Mouse (Mus musculus) cortical plate, adult 2 months (tissue): ENCODE measurements around the gene Frmd4b.

Experiments
- CTCF ChIP-seq: fragments of 200-500 bp; IDR thresholded peaks from 2 replicates; pipeline ENCODE4 v1.5.1; 2011; ENCODE audit warnings: mild to moderate bottlenecking, control low read depth, low read length; ENCODE audit not compliant: insufficient read depth; ENCODE audit errors: extremely low read depth
- POLR2A ChIP-seq: fragments of 200-500 bp; IDR thresholded peaks from 2 replicates; pipeline ENCODE4 v1.6.1; 2011; ENCODE audit warnings: mild to moderate bottlenecking, low read length, control low read depth; ENCODE audit not compliant: insufficient read depth; ENCODE audit errors: extremely low read depth

DNA sequence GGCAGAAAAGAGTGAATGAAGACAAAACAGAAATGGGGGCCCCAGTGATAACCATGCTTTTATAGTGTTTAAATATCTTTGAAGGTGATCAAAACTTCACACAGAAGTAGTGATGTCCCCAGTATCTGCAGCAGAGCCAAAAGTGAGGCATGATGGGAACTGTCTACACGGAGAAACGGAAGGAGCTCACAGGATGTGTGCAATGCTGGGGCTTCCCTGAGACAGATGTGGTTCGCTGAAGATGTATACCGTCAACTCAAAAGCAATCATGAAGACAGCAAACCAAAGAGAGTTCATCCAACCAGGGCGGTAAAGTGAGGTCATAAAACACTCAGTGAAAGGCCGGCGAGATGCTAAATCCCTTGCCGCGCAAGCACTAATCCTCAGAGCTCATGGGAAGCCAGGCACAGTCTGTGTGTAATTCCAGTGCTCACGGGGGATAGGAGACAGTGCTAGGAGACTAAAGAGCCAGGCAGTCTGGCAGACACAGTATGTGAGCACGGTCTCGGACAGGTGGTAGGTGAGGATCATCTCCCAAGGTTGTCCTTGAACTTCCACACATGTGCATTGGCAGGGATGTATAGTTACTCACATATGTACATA, 222.8 kb downstream of the Frmd4b start:
- TF ChIP-seq CTCF (no peak), POLR2A (no peak)
